Mouse (Mus musculus): ENCODE data around the gene Ces1a.

GRCm38 (mm10) chr8:93079887-93080286 lies 31.9 kb upstream of the Ces1a start, which contains the start of gene Ces1b:
- TF ChIP-seq CTCF (IDR thresholded peaks at IDR 0.05; ENCODE audit: control insufficient read depth, insufficient read depth, insufficient read length): no peak
- TF ChIP-seq USF1 (IDR thresholded peaks at IDR 0.05; ENCODE audit: low read depth): no peak
- TF ChIP-seq MYOD1 (IDR thresholded peaks at IDR 0.05; ENCODE audit: control insufficient read depth, insufficient read length, low read depth): no peak
